Mouse (Mus musculus): ENCODE measurements around the gene Mgrn1. TPM values are rescaled to one million over a fixed set of nuclear protein-coding genes. Genes with fewer than 3 reads are reported as not detected.
A peak's percentile ranks its signal among the peaks of the same experiment; 100 is the strongest.

Gene Mgrn1
- 100 to 1,000 TPM in 22 of 26 experiments, 10 to 100 TPM in 4; 72.2 to 417 (median 122) TPM for total RNA-seq (2018; cell fraction: chromatin; rRNA removed)
- total RNA-seq (2018; cell fraction: cytosol; rRNA removed): 100 to 1,000 TPM in 2 of 26 experiments, 10 to 100 TPM in 24; 76.5 to 108 (median 88.0) TPM
- total RNA-seq (2018; cell fraction: nucleus; rRNA removed): 100 to 1,000 TPM in 6 of 26 experiments, 10 to 100 TPM in 20; 55.3 to 179 (median 81.7) TPM
- polyA plus RNA-seq (2018): 62.2 to 84.4 TPM (median 68.4 TPM) in 3 replicates

DNA sequence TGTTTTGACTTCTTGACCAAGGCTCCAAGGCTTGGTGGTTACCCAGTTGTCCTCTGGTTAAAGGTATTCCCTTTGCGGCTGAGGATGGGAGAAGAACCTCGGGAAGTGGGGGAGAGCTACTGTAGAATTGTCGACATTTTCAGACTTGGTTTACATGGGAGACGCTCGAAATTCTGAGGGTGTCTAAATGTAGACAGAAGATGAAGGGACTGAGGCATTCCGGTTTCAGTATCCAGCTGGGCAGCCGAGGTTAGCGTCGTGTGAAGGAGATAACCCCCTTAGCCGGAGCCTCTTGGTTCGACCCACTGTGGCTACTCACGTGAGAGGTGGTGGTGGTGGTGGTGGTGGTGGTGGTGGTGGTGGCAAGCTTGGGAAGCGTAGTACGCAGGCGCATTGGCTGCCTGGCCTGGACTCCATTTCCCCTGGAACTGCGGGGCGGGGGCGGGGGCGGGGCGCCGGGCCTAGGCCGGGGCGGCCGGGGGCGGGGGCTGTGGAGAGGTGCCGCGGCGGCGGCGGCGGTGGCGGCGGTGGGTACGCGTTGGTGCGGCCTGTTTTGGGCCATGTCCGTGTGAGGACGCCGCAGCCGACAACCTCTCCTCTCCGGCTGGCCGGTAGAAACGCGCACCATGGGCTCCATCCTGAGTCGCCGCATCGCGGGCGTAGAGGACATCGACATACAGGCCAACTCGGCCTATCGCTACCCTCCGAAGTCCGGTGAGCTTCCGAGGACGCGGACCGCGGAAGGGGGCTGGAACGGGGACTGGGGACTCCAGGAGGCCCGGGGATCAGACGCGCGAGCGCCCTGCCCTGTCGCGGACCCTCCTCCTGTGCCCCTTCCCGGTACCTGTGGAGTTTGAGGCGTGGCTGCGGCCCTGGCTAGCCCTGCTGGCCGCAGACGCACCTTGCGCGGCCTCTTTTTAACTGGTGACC, at the start of gene Mgrn1:
TSS of gene Mgrn1 (plus strand) at position 490 of the 930 bp plus-strand sequence.
- peak within 1 kb of the TSS; percentile 89 for H3K27ac ChIP-seq

DNA sequence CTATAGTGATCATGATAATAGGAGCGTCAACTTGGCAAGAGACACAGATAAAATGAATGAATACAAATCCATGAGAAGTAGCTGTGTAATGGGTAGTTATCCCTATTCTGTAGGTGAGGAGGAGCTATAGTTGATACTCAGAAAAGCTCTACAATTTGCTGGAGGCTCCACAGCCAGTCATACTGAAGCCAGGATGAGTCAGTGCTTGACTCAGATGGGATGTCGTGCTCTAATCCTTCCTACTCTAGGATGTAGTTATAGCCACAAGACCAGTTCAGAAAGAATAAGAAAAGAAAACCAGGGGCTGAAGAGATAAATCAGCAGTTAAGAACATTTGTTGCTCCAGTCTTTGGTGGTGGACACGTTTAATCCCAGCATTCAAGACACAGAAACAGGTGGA, 48.4 kb upstream of the Mgrn1 start:
- Histone ChIP-seq H3K27ac (peak overlapping the region; percentile 92), H3K36me3 (ENCODE audit: inconsistent target) (no peaks in the 10 kb centered on the region), H3K79me2 (ENCODE audit: inconsistent target) (no peaks in the 10 kb centered on the region), H3K4me3 (ENCODE audit: inconsistent target) (no peak overlapping the region)
- 73% methylated on average over 2 of the region's 3 CpGs for WGBS (ENCODE audit: missing documents)

More for the DNA sequence above, at the start of gene Mgrn1:
- H3K79me2 ChIP-seq (ENCODE audit: inconsistent target): peaks cover 54% of the 10 kb centered on the region
- peak within 1 kb of the TSS; percentile 69 for H3K4me3 ChIP-seq (ENCODE audit: inconsistent target)
- under 1% methylated on average over 59 of the region's 74 CpGs for WGBS (ENCODE audit: missing documents)
- H3K36me3 ChIP-seq (ENCODE audit: inconsistent target): no peaks in the 10 kb centered on the region

DNA sequence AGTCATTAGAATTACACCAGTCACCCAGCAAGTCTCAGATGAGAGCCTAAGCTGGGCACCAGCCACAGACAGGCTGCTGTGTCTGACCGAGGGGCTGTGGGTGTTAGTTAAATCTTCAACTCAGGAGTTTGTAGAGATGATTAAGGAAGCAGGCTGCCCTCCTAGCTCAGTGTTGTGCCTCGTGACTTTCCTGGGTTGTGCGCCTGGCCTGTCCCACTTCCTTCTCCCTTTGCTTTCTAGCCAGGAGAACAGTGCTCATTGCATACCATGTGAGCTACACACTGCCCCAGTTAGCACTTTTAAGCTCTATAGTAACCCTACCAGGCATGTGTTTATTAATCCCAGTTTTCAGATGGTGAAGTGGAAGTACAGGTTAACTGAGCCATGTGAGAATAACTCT, 46.5 kb upstream of the Mgrn1 start:
- Histone ChIP-seq H3K27ac (peak overlapping the region; percentile 92), H3K36me3 (ENCODE audit: inconsistent target) (no peaks in the 10 kb centered on the region), H3K4me3 (ENCODE audit: inconsistent target) (no peak overlapping the region), H3K79me2 (ENCODE audit: inconsistent target) (no peaks in the 10 kb centered on the region)
- WGBS (ENCODE audit: missing documents): 16% methylated on average over 3 of the region's 3 CpGs

DNA sequence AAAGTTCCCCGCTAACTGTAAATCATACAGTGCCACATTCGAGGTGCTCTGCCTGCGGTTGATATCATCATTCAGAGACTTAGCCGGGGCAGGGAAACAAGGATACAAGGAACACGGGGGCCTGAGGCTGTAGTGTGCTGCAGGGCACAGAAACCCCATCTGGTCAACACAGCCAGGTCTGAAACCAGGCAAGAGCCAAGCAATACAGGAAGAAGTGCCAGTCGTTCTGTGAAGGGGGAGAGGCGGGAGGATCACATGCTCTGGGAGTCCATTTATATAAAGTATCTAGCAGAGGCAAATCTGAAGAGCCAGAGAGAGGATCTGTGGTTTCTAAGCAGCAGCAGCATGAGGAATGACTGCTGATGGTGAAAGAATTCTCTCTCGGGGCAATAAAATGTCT, 45.8 kb upstream of the Mgrn1 start:
- Histone ChIP-seq H3K27ac (peak overlapping the region; percentile 92), H3K36me3 (ENCODE audit: inconsistent target) (no peaks in the 10 kb centered on the region), H3K79me2 (ENCODE audit: inconsistent target) (no peaks in the 10 kb centered on the region), H3K4me3 (ENCODE audit: inconsistent target) (no peak overlapping the region)
- WGBS (ENCODE audit: missing documents): 84% methylated on average over 8 of the region's 8 CpGs

DNA sequence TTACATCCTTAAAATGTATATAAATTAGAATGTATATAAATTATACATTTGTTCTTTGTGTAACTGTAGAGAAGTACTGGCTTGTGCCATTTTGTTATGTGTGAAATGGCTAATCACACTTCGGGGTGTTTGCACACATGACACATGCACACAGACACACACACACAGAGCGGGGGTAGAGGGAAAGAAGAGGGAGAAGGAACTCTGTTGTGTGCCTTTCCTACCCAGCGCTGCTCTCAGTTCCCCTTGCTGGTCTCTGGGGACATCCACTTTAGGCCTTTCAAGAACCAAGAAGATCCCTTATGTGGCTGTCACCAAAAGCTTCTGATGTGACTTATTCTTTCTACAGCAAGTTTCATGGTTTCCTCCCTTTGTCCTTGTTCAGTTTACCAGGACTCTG, 39.0 kb upstream of the Mgrn1 start:
- H3K4me3 ChIP-seq (ENCODE audit: inconsistent target): no peak overlapping the region
- WGBS (ENCODE audit: missing documents): 26% methylated on average over 3 of the region's 3 CpGs
- no peaks in the 10 kb centered on the region for H3K36me3 ChIP-seq (ENCODE audit: inconsistent target)
- H3K27ac ChIP-seq: peak overlapping the region; percentile 21; the same call in 1 of the 2 replicates
- H3K79me2 ChIP-seq (ENCODE audit: inconsistent target): no peaks in the 10 kb centered on the region

DNA sequence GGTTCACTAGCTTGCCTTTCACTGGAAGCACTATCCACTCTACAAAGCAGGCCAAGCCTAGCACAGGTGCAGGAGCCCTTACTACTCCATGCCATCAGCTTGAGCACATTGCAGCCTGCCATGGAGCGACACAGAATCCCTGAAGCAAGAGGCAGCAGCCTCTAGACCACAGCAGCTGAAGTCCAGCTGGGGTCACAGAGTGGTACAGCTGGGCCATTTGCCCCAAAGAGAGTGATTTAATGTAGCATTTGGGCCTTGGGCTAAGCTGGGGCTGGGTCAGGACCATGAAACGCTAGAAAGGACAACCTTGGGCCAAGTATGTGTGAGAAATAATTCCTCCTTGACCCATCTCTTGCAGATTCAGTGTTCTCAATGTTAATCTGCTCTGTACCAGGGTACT, 38.0 kb upstream of the Mgrn1 start:
- 91% methylated on average over 2 of the region's 2 CpGs for WGBS (ENCODE audit: missing documents)
- Histone ChIP-seq H3K4me3 (ENCODE audit: inconsistent target) (no peak overlapping the region), H3K27ac (no peak overlapping the region), H3K36me3 (ENCODE audit: inconsistent target) (no peaks in the 10 kb centered on the region), H3K79me2 (ENCODE audit: inconsistent target) (no peaks in the 10 kb centered on the region)

DNA sequence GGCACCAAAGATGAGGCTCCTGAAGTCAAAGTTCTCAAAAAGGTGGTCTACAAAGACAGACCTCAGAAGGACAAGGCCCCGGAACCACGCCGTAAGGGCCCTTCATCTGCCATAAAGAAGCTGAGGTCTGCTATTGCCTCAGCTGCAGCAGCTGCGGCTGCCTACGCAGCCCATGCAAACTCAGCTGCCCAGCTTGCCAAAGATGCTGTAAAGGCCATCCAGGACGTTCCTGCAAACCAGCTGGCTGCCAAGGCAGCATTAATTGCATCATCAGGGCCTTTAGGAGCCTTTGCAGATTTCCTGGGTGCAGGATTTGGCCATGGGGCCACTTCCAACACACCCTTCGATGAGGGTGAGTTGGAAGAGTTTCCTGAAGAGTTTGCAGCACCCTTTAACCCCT, 35.7 kb upstream of the Mgrn1 start:
- Histone ChIP-seq H3K4me3 (ENCODE audit: inconsistent target) (no peak overlapping the region), H3K36me3 (ENCODE audit: inconsistent target) (no peaks in the 10 kb centered on the region), H3K79me2 (ENCODE audit: inconsistent target) (no peaks in the 10 kb centered on the region), H3K27ac (no peak overlapping the region)
- WGBS (ENCODE audit: missing documents): 86% methylated on average over 7 of the region's 7 CpGs

DNA sequence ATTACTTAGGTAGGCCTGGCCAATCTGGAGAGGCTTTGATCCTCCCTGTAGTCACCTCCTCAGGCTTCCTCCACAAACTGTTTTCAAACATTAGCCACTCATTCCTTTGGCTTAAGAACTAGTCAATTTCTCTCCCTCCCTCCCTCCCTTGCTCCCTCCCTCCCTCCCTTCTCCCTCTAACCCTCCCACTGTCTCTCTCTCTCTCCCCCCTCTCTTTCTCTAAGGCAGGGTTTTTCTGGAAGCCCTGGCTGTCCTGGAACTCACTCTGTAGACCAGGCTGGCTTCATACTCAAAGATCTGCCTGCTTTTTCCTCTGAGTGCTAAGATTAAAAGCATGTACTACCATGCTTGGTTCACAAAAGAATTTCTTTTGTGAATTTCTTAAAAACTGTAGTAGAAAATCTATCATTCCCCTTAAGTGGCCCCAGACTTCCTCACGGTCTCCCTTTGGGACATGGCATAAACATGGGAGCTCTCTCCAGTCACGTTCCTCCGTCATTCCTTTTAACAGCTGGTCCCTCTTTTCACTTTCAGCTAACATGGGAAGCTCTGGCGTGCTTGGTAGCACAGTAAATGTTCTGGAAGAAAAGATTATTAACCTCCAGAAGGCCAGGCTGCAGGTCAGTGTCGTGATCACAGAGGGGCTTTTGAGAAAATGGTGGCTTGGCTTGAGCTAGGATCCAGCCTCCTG, 35.0 kb upstream of the Mgrn1 start:
- WGBS (ENCODE audit: missing documents): 100% methylated on average over 1 of the region's 5 CpGs
- no peak overlapping the region for H3K27ac ChIP-seq
- no peak overlapping the region for H3K4me3 ChIP-seq (ENCODE audit: inconsistent target)
- H3K36me3 ChIP-seq (ENCODE audit: inconsistent target): no peaks in the 10 kb centered on the region
- H3K79me2 ChIP-seq (ENCODE audit: inconsistent target): no peaks in the 10 kb centered on the region

DNA sequence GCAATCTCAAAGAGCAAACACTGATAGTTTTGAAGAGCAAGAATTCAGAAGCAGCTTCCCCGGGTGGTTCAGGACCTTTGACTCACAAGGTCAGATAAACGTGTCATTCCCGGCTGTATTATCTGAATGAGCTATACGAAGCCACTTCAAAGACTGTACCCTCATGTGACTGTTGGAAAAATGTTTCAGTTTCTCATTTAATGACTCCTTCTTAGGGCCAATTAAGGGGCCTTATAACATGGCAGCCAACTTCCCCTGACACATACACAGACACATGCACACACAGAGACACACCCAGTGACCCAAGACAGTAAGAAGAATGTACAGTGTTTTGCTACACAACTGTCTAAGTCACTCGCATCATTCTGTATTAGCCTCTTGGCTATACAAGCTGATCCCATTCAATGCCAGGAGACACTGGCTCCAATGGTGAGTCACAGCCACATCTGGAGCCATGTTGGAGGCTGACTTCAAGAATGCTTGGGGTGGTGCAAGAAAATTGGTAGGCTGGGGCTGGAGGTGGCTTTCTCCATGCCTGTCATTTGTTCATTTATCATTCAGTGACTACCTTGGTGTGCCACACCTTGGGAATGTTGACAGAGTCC, 30.9 kb upstream of the Mgrn1 start:
- Histone ChIP-seq H3K36me3 (ENCODE audit: inconsistent target) (no peaks in the 10 kb centered on the region), H3K79me2 (ENCODE audit: inconsistent target) (no peaks in the 10 kb centered on the region), H3K4me3 (ENCODE audit: inconsistent target) (no peak overlapping the region), H3K27ac (no peak overlapping the region)
- WGBS (ENCODE audit: missing documents): 89% methylated on average over 5 of the region's 5 CpGs

DNA sequence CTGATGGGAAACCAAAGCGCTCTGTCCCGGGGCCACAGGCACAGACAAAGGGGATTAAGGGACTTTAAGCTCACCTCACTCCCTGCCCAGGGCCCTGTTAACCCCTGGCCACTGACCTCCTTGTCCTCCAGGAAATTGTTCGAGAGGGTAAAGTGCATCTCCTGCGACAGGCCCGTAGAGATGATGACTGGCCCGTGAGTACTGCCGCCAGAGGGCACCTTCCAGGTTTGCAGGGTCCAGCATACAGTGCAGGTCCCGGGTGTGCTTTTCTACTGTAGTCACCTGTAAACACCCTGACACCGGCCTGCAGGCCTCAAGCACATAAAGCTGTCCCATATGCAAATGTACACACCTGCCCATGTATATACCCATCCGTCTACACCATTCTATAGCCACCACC, 24.7 kb upstream of the Mgrn1 start:
- 87% methylated on average over 9 of the region's 10 CpGs for WGBS (ENCODE audit: missing documents)
- Histone ChIP-seq H3K36me3 (ENCODE audit: inconsistent target) (no peaks in the 10 kb centered on the region), H3K27ac (no peak overlapping the region), H3K4me3 (ENCODE audit: inconsistent target) (no peak overlapping the region), H3K79me2 (ENCODE audit: inconsistent target) (no peaks in the 10 kb centered on the region)

DNA sequence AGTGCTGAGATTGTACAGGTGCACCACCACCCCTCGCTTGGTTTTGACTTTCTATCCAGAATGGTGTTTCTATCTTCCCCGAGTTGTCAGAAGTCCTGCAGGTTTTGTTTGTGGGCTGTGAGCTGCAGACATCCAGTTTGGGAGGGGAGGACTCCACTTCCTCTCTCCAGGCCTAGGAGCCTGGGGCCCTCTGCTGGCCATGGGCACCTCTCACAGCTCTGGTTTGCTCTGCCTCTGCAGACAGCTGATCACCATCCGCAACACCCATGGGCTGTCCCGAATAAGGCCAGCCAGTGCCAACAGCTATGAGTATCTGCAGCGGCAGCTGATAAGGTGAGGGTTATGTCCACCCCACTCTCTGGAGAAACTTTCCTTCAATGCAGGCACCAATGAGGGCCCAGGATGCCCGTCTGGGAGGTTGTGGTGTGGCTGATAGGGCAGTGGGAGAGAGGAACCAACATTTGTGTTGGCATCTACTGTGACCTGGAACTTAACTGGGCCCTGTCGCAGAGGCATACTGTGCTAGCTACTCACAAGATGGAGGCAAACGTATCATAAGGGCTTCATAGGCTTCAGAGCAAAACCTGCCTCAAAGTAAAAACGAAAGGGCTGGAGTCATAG, 23.1 kb upstream of the Mgrn1 start:
- no peaks in the 10 kb centered on the region for H3K79me2 ChIP-seq (ENCODE audit: inconsistent target)
- no peaks in the 10 kb centered on the region for H3K36me3 ChIP-seq (ENCODE audit: inconsistent target)
- no peak overlapping the region for H3K27ac ChIP-seq
- H3K4me3 ChIP-seq (ENCODE audit: inconsistent target): no peak overlapping the region
- whole genome bisulfite sequencing (ENCODE audit: missing documents): 29% methylated on average over 9 of the region's 9 CpGs

DNA sequence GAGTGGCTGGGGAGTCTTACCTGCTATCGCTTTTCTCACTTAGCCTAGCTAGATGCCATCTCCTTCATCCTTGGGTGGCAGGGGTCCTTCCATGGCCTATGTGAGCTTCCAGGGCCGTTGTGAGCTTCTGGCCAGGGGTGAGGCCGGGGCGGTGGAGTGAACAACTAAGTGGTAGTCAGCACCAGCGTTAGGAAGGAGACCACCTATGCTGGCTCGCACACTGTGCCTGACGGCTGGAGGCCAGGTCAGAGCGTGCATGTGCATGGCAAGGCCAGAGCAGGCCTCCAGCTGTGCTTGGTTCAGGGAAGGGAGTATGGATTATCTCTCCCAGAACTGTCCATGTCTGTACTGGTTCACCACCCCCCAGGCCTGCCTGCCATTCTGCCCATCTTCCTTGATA, 22.3 kb upstream of the Mgrn1 start:
- 93% methylated on average over 8 of the region's 8 CpGs for WGBS (ENCODE audit: missing documents)
- no peaks in the 10 kb centered on the region for H3K79me2 ChIP-seq (ENCODE audit: inconsistent target)
- H3K36me3 ChIP-seq (ENCODE audit: inconsistent target): no peaks in the 10 kb centered on the region
- H3K4me3 ChIP-seq (ENCODE audit: inconsistent target): no peak overlapping the region
- H3K27ac ChIP-seq: no peak overlapping the region

DNA sequence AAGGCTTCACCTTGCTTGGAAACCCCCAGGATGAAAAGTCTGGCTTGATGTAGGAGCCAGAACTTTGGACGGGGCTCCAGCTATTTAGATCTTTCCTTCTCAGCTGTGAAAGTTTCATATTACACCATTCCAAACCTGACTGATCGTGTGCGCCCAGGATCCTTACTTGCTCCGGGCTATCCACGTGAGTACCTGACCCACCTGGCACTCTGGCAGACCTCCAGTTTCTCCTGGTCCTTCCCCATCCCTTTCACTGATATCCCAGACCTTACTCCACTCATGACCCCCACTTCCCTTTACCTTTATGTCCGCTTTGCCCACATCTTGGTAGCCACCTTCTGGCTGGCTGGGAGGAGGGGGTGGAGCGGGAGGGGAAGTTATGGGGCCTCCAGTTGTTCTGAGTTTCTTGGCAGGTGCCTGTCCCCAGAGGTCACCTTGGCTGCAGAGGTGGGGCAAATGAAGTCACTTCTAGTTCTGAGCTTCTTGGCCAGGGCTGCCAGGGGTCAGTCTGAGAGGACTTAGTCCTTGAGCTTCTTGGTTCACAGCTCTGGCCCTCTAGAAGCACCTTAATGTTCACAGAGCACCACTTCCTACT, 19.9 kb upstream of the Mgrn1 start:
- no peaks in the 10 kb centered on the region for H3K79me2 ChIP-seq (ENCODE audit: inconsistent target)
- H3K36me3 ChIP-seq (ENCODE audit: inconsistent target): 0 out of 2 replicates have a peak, but pooled peaks cover 5% of the 10 kb centered on the region
- H3K27ac ChIP-seq: no peak overlapping the region
- 75% methylated on average over 6 of the region's 7 CpGs for WGBS (ENCODE audit: missing documents)
- H3K4me3 ChIP-seq (ENCODE audit: inconsistent target): no peak overlapping the region

DNA sequence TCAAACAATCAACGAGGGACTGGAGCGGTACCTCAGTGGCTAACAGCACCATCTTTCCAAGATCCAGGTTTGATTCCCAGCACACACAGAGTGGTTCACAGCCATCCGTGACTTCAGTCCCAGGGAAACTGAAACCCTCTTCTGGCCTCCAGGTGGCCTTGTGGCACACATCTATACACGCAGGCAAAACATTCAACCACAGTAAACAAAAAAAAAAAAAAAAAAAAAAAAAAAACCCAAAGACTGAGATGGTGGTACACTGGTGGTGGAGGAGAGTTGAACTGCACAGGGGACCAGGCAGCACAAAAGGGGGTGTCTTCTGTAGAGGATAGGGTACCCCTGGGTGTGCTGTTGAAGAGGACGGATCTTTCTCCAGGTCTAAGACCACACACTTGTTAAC, 15.6 kb upstream of the Mgrn1 start:
- Histone ChIP-seq H3K79me2 (ENCODE audit: inconsistent target) (peaks cover 14% of the 10 kb centered on the region; the same call in 1 of the 2 replicates), H3K27ac (no peak overlapping the region), H3K36me3 (ENCODE audit: inconsistent target) (peaks cover 18% of the 10 kb centered on the region), H3K4me3 (ENCODE audit: inconsistent target) (no peak overlapping the region)
- 91% methylated on average over 4 of the region's 5 CpGs for WGBS (ENCODE audit: missing documents)

Measured in macrophage (primary cell).